Mouse (Mus musculus) G1E-ER4 (cell line): ENCODE results near the gene Hus1b. TPM values are rescaled to one million over a fixed set of nuclear protein-coding genes. Genes with fewer than 3 reads are reported as not detected.

Source experiments
- GATA1 ChIP-seq: IDR thresholded peaks from one replicate; pipeline ENCODE4 v1.8.0; 2012; ENCODE audit warnings: low read length, inconsistent platforms
- polyA plus RNA-seq: library from polyadenylated mRNA; stranded (reverse); fragments of >175 nt; gene quantifications from 2 replicates; pipeline ENCODE4 v1.2.3, GENCODE M21; 2012

Gene Hus1b
- polyA plus RNA-seq, 1 experiment, result not detected

GRCm38 (mm10) chr13:30968311-30968710 lies 20.8 kb upstream of the Hus1b start:
- TF ChIP-seq GATA1, result no peak

GRCm38 (mm10) chr13:30966507-30966911 lies 18.9 kb upstream of the Hus1b start:
- no peak for TF ChIP-seq GATA1

GRCm38 (mm10) chr13:30961932-30962331 lies 14.4 kb upstream of the Hus1b start:
- TF ChIP-seq GATA1, result no peak

- TF ChIP-seq GATA1, result no peak
These were observed 13.2 kb upstream of the Hus1b start for GRCm38 (mm10) chr13:30960714-30961113.

- no peak for TF ChIP-seq GATA1
These were observed 6.0 kb upstream of the Hus1b start for GRCm38 (mm10) chr13:30953580-30953979.

GRCm38 (mm10) chr13:30952044-30952443 lies 4.5 kb upstream of the Hus1b start:
- no peak for TF ChIP-seq GATA1

GRCm38 (mm10) chr13:30949181-30949580 lies 1.6 kb upstream of the Hus1b start:
- TF ChIP-seq GATA1, result no peak

GRCm38 (mm10) chr13:30947129-30947528 lies 430 bp downstream of the Hus1b start:
- TF ChIP-seq GATA1, result no peak

GRCm38 (mm10) chr13:30945788-30946187 lies 1.8 kb downstream of the Hus1b start:
- no peak for TF ChIP-seq GATA1

GRCm38 (mm10) chr13:30932972-30933371 lies 14.6 kb downstream of the Hus1b start:
- no peak for TF ChIP-seq GATA1

- no peak for TF ChIP-seq GATA1
These were observed 15.9 kb downstream of the Hus1b start for GRCm38 (mm10) chr13:30931613-30932012.

- TF ChIP-seq GATA1, result no peak
These were observed 18.4 kb downstream of the Hus1b start for GRCm38 (mm10) chr13:30929119-30929518.

- no peak for TF ChIP-seq GATA1
These were observed 23.3 kb downstream of the Hus1b start for GRCm38 (mm10) chr13:30924269-30924668.

- no peak for TF ChIP-seq GATA1
These were observed 25.6 kb downstream of the Hus1b start for GRCm38 (mm10) chr13:30921914-30922313.

- no peak for TF ChIP-seq GATA1
These were observed 33.8 kb downstream of the Hus1b start for GRCm38 (mm10) chr13:30913757-30914156.

- no peak for TF ChIP-seq GATA1
These were observed 34.5 kb downstream of the Hus1b start for GRCm38 (mm10) chr13:30913028-30913427.

- TF ChIP-seq GATA1, result no peak
These were observed 35.5 kb downstream of the Hus1b start for GRCm38 (mm10) chr13:30911931-30912625.

- no peak for TF ChIP-seq GATA1
These were observed 36.7 kb downstream of the Hus1b start for GRCm38 (mm10) chr13:30910889-30911288.
